Mouse (Mus musculus): ENCODE data around the gene Gdf3.
A peak's percentile ranks its signal among the peaks of the same experiment; 100 is the strongest.
"Not testable (repeated sequence)": the region's sequence is repeated elsewhere in the genome, so short reads cannot be mapped to it uniquely, and the experiment has no call there.

Gene Gdf3

GRCm38 (mm10) chr6:122609771-122610170, at the start of gene Gdf3:
Gene Gdf3, minus strand, starts transcription at chr6:122610087.
- DNase-seq (ENCODE audit: low spot score) = no peak

GRCm38 (mm10) chr6:122659567-122659966, 49.7 kb upstream of the Gdf3 start:
- DNase-seq (ENCODE audit: low spot score) = no peak

GRCm38 (mm10) chr6:122657630-122658029, 47.7 kb upstream of the Gdf3 start:
- no peak for DNase-seq (ENCODE audit: low spot score)

- no peak for DNase-seq (ENCODE audit: low spot score)
These were observed 44.4 kb upstream of the Gdf3 start for GRCm38 (mm10) chr6:122654301-122654700.

GRCm38 (mm10) chr6:122650398-122650980, 40.6 kb upstream of the Gdf3 start:
- DNase-seq (ENCODE audit: low spot score) = no peak

GRCm38 (mm10) chr6:122649903-122650302, 40.0 kb upstream of the Gdf3 start:
- no peak for DNase-seq (ENCODE audit: low spot score)

GRCm38 (mm10) chr6:122644196-122644595, 34.3 kb upstream of the Gdf3 start:
- DNase-seq (ENCODE audit: low spot score) = not testable (repeated sequence)

GRCm38 (mm10) chr6:122637566-122637965, 27.7 kb upstream of the Gdf3 start:
- DNase-seq (ENCODE audit: low spot score) = not testable (repeated sequence)

- DNase-seq (ENCODE audit: low spot score) = no peak
These were observed 26.8 kb upstream of the Gdf3 start for GRCm38 (mm10) chr6:122636666-122637065.

- DNase-seq (ENCODE audit: low spot score) = no peak
These were observed 25.4 kb upstream of the Gdf3 start for GRCm38 (mm10) chr6:122635315-122635714.

- no peak for DNase-seq (ENCODE audit: low spot score)
These were observed 23.5 kb upstream of the Gdf3 start for GRCm38 (mm10) chr6:122633411-122633810.

- no peak for DNase-seq (ENCODE audit: low spot score)
These were observed 17.7 kb upstream of the Gdf3 start for GRCm38 (mm10) chr6:122627469-122628108.

GRCm38 (mm10) chr6:122626110-122626509, 16.2 kb upstream of the Gdf3 start, which contains the start of gene Dppa3:
Gene Dppa3, plus strand, starts transcription at chr6:122626410.
- no peak for DNase-seq (ENCODE audit: low spot score)

- DNase-seq (ENCODE audit: low spot score) = no peak
These were observed 15.3 kb upstream of the Gdf3 start for GRCm38 (mm10) chr6:122625156-122625555.

GRCm38 (mm10) chr6:122624480-122624879, 14.6 kb upstream of the Gdf3 start:
- no peak for DNase-seq (ENCODE audit: low spot score)

- DNase-seq (ENCODE audit: low spot score) = no peak
These were observed 11.2 kb upstream of the Gdf3 start for GRCm38 (mm10) chr6:122621066-122621465.

- no peak for DNase-seq (ENCODE audit: low spot score)
These were observed 6.1 kb upstream of the Gdf3 start for GRCm38 (mm10) chr6:122616022-122616421.

GRCm38 (mm10) chr6:122614047-122614446, 4.2 kb upstream of the Gdf3 start:
- DNase-seq (ENCODE audit: low spot score) = peak; percentile 26

GRCm38 (mm10) chr6:122612426-122612825, 2.5 kb upstream of the Gdf3 start:
- DNase-seq (ENCODE audit: low spot score) = no peak

- DNase-seq (ENCODE audit: low spot score) = no peak
These were observed 534 bp downstream of the Gdf3 start for GRCm38 (mm10) chr6:122609377-122609728.

GRCm38 (mm10) chr6:122608434-122609376, 1.2 kb downstream of the Gdf3 start:
- no peak for DNase-seq (ENCODE audit: low spot score)

GRCm38 (mm10) chr6:122607700-122608099, 2.2 kb downstream of the Gdf3 start:
- no peak for DNase-seq (ENCODE audit: low spot score)

GRCm38 (mm10) chr6:122606661-122607060, 3.2 kb downstream of the Gdf3 start:
- no peak for DNase-seq (ENCODE audit: low spot score)
